Mouse (Mus musculus): Measurements from ENCODE around the gene Sec23a.
"Not testable (repeated sequence)": the region's sequence is repeated elsewhere in the genome, so short reads cannot be mapped to it uniquely, and the experiment has no call there.

The Sec23a gene

DNA sequence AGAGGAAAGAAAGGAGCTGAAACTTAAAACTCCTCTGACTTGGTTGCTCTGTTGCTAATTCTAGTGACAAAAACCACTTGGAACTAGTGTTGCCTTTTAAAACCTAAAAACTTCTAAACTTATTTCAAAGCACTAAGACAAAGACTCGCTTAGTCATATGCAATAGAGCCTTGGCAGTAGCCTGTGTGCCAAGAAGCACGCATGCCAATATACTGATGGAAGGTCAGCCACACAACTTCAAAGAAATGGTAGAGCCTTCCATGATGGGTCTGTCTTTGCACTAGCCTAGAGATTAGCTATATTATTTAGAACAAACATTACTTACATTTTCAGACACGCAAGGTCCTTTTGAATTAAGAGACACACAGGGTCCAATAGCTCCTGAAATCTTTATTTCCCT, 26.1 kb downstream of the Sec23a start:
- no peak for DNase-seq (ENCODE audit: low read depth, low spot score)

DNA sequence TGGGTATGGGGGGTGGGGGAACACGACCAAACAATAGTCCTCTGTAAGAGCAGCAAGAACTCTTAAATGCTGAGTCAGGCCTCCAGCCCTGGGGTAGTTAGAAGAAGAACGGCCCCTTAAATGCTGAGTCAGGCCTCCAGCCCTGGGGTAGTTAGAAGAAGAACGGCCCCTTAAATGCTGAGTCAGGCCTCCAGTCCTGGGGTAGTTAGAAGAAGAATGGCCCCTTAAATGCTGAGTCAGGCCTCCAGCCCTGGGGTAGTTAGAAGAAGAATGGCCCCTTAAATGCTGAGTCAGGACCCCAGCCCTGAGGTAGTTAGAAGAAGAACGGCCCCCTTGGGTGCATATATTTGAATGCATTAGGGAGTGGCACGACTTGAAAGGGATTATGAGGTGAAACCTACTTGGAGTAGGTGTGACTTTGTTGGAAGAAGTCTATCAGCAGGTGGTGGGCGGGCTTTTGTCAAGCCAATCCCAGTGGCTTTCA, 30.6 kb downstream of the Sec23a start:
- not testable (repeated sequence) for DNase-seq (ENCODE audit: low read depth, low spot score)

DNA sequence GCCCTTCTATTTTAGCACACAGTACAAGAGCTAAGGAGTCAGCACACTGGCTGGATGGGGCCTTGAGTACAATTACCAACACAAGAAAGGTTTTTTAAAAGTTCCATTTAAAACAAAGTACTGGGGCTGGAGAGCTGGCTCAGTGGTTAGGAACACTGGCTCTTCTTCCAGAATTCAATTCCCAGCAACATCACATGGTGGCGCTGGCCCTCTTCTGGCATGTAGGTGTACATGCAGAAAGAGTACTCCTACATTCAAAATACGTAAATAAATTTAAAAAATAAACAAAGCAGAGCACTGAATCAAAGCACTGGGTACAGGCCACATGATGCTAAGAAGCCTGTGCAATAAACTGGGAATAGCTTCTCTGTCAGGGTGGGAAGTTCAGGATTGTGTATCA, 34.9 kb downstream of the Sec23a start:
- DNase-seq (ENCODE audit: low read depth, low spot score) = no peak

GRCm38 (mm10) chr12:58964583-58964982, 47.2 kb downstream of the Sec23a start:
- peak; percentile 8 for DNase-seq (ENCODE audit: low read depth, low spot score)

DNA sequence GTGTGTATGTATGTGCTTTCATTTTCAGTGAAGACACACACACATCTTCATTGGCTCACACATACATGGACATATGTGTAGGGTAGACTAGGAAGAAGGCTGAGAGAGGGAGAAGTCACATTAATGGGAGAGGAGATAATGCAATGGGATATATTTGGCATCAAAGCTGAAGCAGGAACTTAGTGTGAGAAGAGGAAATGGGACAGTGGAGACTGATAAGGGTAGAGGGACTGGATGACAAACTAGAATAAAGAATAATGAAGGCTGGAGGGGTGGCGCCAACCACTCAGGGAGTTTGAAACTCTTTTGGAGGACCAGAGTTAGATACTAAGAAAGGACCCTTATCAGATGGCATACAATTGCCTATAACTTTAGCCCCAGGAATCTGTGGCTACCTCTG, 51.0 kb downstream of the Sec23a start:
- DNase-seq (ENCODE audit: low read depth, low spot score) = no peak

DNA sequence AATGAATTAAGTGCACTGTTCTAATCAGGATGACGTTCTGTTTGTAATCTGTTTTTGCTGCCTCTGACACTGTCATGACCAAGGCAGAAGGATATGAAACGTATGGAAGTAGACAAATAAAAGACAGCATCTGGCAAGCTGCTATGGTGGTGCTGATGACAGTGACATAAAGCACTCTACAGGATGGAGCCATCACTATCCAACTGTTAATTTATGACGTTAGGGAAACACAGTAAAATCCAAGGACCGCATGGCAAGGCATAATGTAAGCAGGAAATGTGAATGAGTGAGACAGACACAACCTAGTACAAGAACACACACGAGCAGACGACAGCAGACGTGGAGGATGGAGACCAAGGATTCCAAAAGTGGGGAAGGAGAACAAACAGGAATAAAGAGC, 55.2 kb downstream of the Sec23a start:
- DNase-seq (ENCODE audit: low read depth, low spot score) = no peak

DNA sequence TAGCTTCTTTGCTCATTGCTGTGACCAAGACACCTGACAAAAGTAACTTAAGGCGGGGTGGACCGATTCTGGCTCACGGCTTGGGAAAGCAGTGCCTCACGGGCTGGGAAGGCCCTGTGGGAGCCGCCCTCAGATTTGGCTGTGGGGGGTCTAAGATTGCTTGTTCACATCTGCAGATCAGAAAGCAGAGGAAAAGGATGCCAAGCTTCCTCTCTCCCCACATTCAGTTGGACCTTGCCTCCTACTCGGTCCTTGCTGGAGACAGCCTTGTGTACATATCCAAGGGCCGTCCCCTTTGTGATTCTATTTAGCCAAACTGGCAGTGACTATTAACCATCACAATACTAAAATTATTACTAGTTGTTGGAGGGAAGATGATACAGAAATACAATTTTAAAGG, 55.7 kb downstream of the Sec23a start:
- DNase-seq (ENCODE audit: low read depth, low spot score) = no peak

GRCm38 (mm10) chr12:58947879-58948278, 63.9 kb downstream of the Sec23a start:
- no peak for DNase-seq (ENCODE audit: low read depth, low spot score)

GRCm38 (mm10) chr12:58947231-58947630, 64.6 kb downstream of the Sec23a start:
- peak; percentile 59 for DNase-seq (ENCODE audit: low read depth, low spot score)

GRCm38 (mm10) chr12:58942544-58942943, 69.3 kb downstream of the Sec23a start:
- DNase-seq (ENCODE audit: low read depth, low spot score) = no peak

GRCm38 (mm10) chr12:58934580-58934979, 77.2 kb downstream of the Sec23a start:
- no peak for DNase-seq (ENCODE audit: low read depth, low spot score)

DNA sequence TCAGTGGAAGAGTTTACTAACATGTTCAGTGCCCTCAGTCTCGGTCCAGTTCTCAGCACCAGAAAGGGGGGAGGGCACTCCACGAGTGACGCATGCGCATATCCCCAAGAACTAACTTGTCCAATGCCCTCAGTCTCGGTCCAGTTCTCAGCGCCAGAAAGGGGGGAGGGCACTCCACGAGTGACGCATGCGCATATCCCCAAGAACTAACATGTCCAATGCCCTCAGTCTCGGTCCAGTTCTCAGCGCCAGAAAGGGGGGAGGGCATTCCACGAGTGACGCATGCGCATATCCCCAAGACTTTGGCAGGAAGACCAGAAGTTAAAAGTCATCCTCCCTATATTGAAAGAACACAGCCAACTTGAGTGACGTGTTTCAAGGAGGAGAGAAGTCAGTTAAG, 86.8 kb downstream of the Sec23a start:
- DNase-seq (ENCODE audit: low read depth, low spot score) = no peak

GRCm38 (mm10) chr12:58924025-58924424, 87.8 kb downstream of the Sec23a start:
- DNase-seq (ENCODE audit: low read depth, low spot score) = peak; percentile 17

DNA sequence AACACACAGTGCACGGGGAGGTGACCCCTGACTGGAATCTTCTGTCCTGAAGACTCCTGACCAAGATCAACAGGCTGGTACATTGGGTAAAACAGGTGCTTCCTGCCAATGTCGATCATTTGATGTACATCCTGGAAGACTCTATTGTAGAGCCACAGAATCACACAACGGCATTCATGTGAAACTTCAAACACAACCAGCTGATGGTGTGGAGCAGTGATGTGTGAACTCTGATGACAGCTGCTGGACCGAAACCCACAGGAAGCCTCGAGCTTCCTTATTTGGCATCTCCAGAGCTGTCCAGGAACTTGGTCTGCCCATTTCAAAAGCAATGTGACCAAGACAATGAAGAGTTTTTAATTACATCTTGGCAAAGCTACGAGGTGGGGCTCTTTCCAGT, 91.0 kb downstream of the Sec23a start:
- no peak for DNase-seq (ENCODE audit: low read depth, low spot score)

DNA sequence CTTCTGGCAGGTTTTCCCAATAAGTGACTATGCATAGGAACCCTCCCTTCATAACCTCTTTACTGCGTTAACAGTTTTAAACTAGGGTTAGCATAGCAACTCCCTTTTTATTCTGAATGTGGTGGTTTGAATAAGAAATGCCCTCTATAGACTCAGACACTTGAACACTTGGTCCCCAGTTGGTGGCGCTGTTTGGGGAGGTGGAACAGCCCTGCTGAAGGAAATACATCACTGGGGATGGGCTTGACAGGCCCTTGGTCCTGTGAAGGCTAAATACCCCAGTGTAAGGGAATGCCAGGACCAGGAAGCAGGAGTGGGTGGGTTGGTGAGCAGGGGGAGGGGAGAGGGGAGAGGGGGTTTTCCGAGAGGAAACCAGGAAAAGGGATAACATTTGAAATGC, 92.3 kb downstream of the Sec23a start:
- DNase-seq (ENCODE audit: low read depth, low spot score) = no peak

GRCm38 (mm10) chr12:58909826-58910225, 102.0 kb downstream of the Sec23a start:
- no peak for DNase-seq (ENCODE audit: low read depth, low spot score)
